Mouse (Mus musculus): ENCODE results near the gene Rbfox1. TPM values are rescaled to one million over a fixed set of nuclear protein-coding genes. Genes with fewer than 3 reads are reported as not detected.

Rbfox1 gene
- polyA plus RNA-seq, 1 experiment from 2014 or later, result 2.9 TPM

GRCm38 (mm10) chr16:6155556-6155955, 270.4 kb downstream of the Rbfox1 start:
- ATAC-seq (ENCODE audit: insufficient number of reproducible peaks, insufficient read depth, low FRiP score, low TSS enrichment), result no peak
- 74% methylated on average over 2 of the region's 2 CpGs for WGBS
- Histone ChIP-seq H3K4me2 (replicated peaks) (no peak overlapping the region), H3K4me3 (no peak overlapping the region), H3K36me3 (no peaks in the 10 kb centered on the region), H3K27ac (no peak overlapping the region), H3K9ac (no peak overlapping the region), H3K9me3 (no peaks in the 10 kb centered on the region), H3K4me1 (no peaks in the 10 kb centered on the region), H3K27me3 (no peaks in the 10 kb centered on the region)

GRCm38 (mm10) chr16:6164476-6164875, 279.3 kb downstream of the Rbfox1 start:
- Histone ChIP-seq H3K4me3 (no peak overlapping the region), H3K27ac (no peak overlapping the region), H3K27me3 (no peaks in the 10 kb centered on the region), H3K4me1 (no peaks in the 10 kb centered on the region), H3K9me3 (no peaks in the 10 kb centered on the region), H3K4me2 (replicated peaks) (no peak overlapping the region), H3K36me3 (no peaks in the 10 kb centered on the region), H3K9ac (no peak overlapping the region)
- 78% methylated on average over 4 of the region's 4 CpGs for WGBS
- no peak for ATAC-seq (ENCODE audit: insufficient number of reproducible peaks, insufficient read depth, low FRiP score, low TSS enrichment)

- Histone ChIP-seq H3K4me1 (no peaks in the 10 kb centered on the region), H3K27ac (no peak overlapping the region), H3K36me3 (no peaks in the 10 kb centered on the region), H3K4me3 (no peak overlapping the region), H3K27me3 (no peaks in the 10 kb centered on the region), H3K9ac (no peak overlapping the region), H3K9me3 (no peaks in the 10 kb centered on the region), H3K4me2 (replicated peaks) (no peak overlapping the region)
- ATAC-seq (ENCODE audit: insufficient number of reproducible peaks, insufficient read depth, low FRiP score, low TSS enrichment), result no peak
- WGBS, result 77% methylated on average over 5 of the region's 5 CpGs
These were observed 284.2 kb downstream of the Rbfox1 start for GRCm38 (mm10) chr16:6169346-6169745.

GRCm38 (mm10) chr16:6180819-6181218, 295.7 kb downstream of the Rbfox1 start:
- no peak overlapping the region for H3K4me3 ChIP-seq
- ATAC-seq (ENCODE audit: insufficient number of reproducible peaks, insufficient read depth, low FRiP score, low TSS enrichment), result no peak
- no peaks in the 10 kb centered on the region for H3K4me1 ChIP-seq
- H3K9me3 ChIP-seq, result no peaks in the 10 kb centered on the region
- H3K36me3 ChIP-seq, result no peaks in the 10 kb centered on the region
- no peaks in the 10 kb centered on the region for H3K27me3 ChIP-seq
- H3K9ac ChIP-seq, result no peak overlapping the region
- H3K4me2 ChIP-seq (replicated peaks), result no peak overlapping the region
- WGBS, result 89% methylated on average over 9 of the region's 9 CpGs
- no peak overlapping the region for H3K27ac ChIP-seq

- Histone ChIP-seq H3K4me2 (replicated peaks) (no peak overlapping the region), H3K36me3 (no peaks in the 10 kb centered on the region), H3K27ac (no peak overlapping the region), H3K9ac (no peak overlapping the region), H3K4me3 (no peak overlapping the region), H3K4me1 (no peaks in the 10 kb centered on the region), H3K9me3 (no peaks in the 10 kb centered on the region), H3K27me3 (no peaks in the 10 kb centered on the region)
- ATAC-seq (ENCODE audit: insufficient number of reproducible peaks, insufficient read depth, low FRiP score, low TSS enrichment), result no peak
These were observed 297.2 kb downstream of the Rbfox1 start for GRCm38 (mm10) chr16:6182329-6182728.

DNA sequence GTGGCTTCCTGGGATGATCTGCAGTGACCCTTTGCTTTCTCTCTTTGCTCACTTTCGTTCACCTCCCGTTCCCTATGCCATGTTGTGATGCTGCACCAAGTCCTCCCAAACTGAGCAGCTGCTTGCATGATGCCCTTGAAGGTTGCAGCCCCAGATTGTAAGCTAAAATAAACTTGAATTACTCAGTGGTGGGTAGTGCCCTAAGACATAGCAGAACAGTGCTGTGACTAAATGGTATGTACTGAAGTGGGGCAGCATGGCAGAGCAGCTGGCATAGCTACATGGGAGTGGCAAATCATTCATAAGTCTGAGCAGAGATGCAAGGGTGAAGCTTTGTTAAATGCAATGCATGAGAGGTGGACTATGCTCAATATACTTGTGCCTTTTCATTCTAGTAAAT, 307.2 kb downstream of the Rbfox1 start:
- Histone ChIP-seq H3K4me3 (no peak overlapping the region), H3K27ac (no peak overlapping the region), H3K36me3 (no peaks in the 10 kb centered on the region), H3K9ac (no peak overlapping the region), H3K4me2 (replicated peaks) (no peak overlapping the region), H3K27me3 (no peaks in the 10 kb centered on the region), H3K9me3 (no peaks in the 10 kb centered on the region), H3K4me1 (no peaks in the 10 kb centered on the region)
- 62% methylated on average over 2 of the region's 2 CpGs for WGBS
- no peak for ATAC-seq (ENCODE audit: insufficient number of reproducible peaks, insufficient read depth, low FRiP score, low TSS enrichment)

DNA sequence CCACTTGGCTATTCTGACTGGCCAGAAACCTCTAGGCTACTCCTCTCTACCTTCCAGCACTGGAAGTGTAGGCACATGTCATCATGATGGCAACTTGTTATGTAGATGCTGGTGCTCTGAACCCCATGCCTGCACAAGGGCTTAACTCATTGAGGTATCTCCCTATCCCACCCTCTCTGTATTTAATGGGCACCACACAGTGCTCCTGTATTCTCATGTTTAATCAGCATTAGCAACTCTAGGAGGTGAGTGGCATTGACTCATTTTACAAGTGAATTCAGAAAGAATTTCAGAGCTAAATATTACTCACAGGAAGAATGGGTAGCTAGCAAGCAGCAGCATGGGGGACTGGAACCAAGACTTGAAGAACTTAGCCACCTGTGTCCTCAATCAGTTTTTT, 321.3 kb downstream of the Rbfox1 start:
- ATAC-seq (ENCODE audit: insufficient number of reproducible peaks, insufficient read depth, low FRiP score, low TSS enrichment), result no peak
- Histone ChIP-seq H3K4me1 (no peaks in the 10 kb centered on the region), H3K9ac (no peak overlapping the region), H3K27ac (no peak overlapping the region), H3K4me2 (replicated peaks) (no peak overlapping the region), H3K9me3 (no peaks in the 10 kb centered on the region), H3K27me3 (no peaks in the 10 kb centered on the region), H3K36me3 (no peaks in the 10 kb centered on the region), H3K4me3 (no peak overlapping the region)

DNA sequence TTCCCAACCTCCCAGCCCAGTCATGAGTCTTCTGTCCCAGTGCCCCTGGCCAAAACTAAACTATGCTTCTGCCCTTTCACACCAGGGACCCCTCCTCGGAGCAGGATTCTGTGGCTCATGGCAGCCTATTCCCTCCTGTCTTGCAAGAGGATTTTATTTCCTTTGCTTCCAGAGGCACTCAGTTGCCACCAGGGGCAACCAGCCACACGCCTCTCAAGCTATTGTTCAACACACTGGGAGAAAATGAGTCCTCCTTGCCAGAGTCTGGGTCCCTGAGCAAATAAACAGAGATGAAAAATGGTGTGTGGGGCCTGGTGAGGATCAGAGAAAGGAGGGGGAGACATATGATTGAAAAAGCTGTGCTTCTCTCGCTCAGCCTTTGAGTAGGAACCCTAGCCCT, 327.8 kb downstream of the Rbfox1 start:
- H3K9ac ChIP-seq, result no peak overlapping the region
- ATAC-seq (ENCODE audit: insufficient number of reproducible peaks, insufficient read depth, low FRiP score, low TSS enrichment), result no peak
- H3K27me3 ChIP-seq, result no peaks in the 10 kb centered on the region
- no peaks in the 10 kb centered on the region for H3K9me3 ChIP-seq
- H3K4me2 ChIP-seq (replicated peaks), result no peak overlapping the region
- H3K4me3 ChIP-seq, result no peak overlapping the region
- H3K27ac ChIP-seq, result no peak overlapping the region
- H3K4me1 ChIP-seq, result no peaks in the 10 kb centered on the region
- 39% methylated on average over 3 of the region's 3 CpGs for WGBS
- no peaks in the 10 kb centered on the region for H3K36me3 ChIP-seq

- H3K4me2 ChIP-seq (replicated peaks), result no peak overlapping the region
- no peaks in the 10 kb centered on the region for H3K9me3 ChIP-seq
- H3K4me3 ChIP-seq, result no peak overlapping the region
- H3K4me1 ChIP-seq, result no peaks in the 10 kb centered on the region
- no peak for ATAC-seq (ENCODE audit: insufficient number of reproducible peaks, insufficient read depth, low FRiP score, low TSS enrichment)
- no peaks in the 10 kb centered on the region for H3K36me3 ChIP-seq
- H3K9ac ChIP-seq, result no peak overlapping the region
- no peak overlapping the region for H3K27ac ChIP-seq
- no peaks in the 10 kb centered on the region for H3K27me3 ChIP-seq
- whole genome bisulfite sequencing, result 67% methylated on average over 6 of the region's 6 CpGs
These were observed 342.3 kb downstream of the Rbfox1 start for GRCm38 (mm10) chr16:6227449-6227848.

- 90% methylated on average over 2 of the region's 2 CpGs for WGBS
- H3K4me1 ChIP-seq, result no peaks in the 10 kb centered on the region
- ATAC-seq (ENCODE audit: insufficient number of reproducible peaks, insufficient read depth, low FRiP score, low TSS enrichment), result no peak
- no peaks in the 10 kb centered on the region for H3K36me3 ChIP-seq
- no peak overlapping the region for H3K4me3 ChIP-seq
- H3K27me3 ChIP-seq, result no peaks in the 10 kb centered on the region
- no peak overlapping the region for H3K4me2 ChIP-seq (replicated peaks)
- no peak overlapping the region for H3K27ac ChIP-seq
- no peak overlapping the region for H3K9ac ChIP-seq
- no peaks in the 10 kb centered on the region for H3K9me3 ChIP-seq
These were observed 347.8 kb downstream of the Rbfox1 start for GRCm38 (mm10) chr16:6232966-6233365.

DNA sequence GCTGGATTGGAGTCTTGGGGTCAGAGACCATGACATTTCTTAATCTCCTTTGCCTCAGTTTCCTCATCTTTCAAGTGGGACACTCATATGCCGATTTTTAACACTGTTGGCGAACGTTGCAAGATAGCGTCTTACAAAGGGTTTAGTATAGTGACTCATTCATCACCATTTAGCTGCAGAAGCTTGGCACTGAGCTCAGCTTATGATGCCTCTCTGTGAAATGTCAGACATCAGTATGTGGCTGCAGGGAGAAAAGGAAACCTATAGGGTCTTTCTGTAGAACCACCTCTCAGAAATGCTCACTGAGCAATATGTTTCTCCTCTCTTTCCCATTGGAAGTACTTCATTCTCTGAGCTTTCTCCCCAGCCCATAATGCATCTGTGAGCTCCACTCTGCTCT, 356.2 kb downstream of the Rbfox1 start:
- no peak overlapping the region for H3K4me3 ChIP-seq
- no peak for ATAC-seq (ENCODE audit: insufficient number of reproducible peaks, insufficient read depth, low FRiP score, low TSS enrichment)
- H3K27ac ChIP-seq, result no peak overlapping the region
- no peaks in the 10 kb centered on the region for H3K9me3 ChIP-seq
- no peaks in the 10 kb centered on the region for H3K27me3 ChIP-seq
- H3K36me3 ChIP-seq, result no peaks in the 10 kb centered on the region
- 96% methylated on average over 4 of the region's 4 CpGs for WGBS
- no peak overlapping the region for H3K4me2 ChIP-seq (replicated peaks)
- H3K4me1 ChIP-seq, result no peaks in the 10 kb centered on the region
- H3K9ac ChIP-seq, result no peak overlapping the region

DNA sequence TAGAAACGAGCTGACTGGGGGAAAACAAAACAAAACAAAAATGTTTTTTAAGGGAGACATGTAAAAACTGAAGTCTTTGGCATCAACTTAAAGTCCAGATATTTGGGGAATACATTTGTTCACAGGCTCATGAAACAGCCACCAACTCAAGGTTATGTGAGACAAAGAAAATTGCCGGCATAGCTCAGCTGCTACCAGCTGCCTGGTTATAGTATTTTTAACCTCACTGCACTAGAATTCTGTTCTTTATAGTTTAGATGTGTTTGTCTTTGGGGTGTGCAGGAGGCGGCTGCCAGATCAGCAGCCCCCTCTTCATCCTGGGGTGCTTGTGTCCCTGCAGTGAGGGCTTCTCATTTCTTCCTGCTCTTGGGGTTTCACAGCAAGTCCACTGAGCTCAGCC, 357.3 kb downstream of the Rbfox1 start:
- Histone ChIP-seq H3K9ac (no peak overlapping the region), H3K4me3 (no peak overlapping the region), H3K9me3 (no peaks in the 10 kb centered on the region), H3K4me1 (no peaks in the 10 kb centered on the region), H3K27me3 (no peaks in the 10 kb centered on the region), H3K27ac (no peak overlapping the region), H3K4me2 (replicated peaks) (no peak overlapping the region), H3K36me3 (no peaks in the 10 kb centered on the region)
- no peak for ATAC-seq (ENCODE audit: insufficient number of reproducible peaks, insufficient read depth, low FRiP score, low TSS enrichment)
- 76% methylated on average over 3 of the region's 3 CpGs for WGBS

GRCm38 (mm10) chr16:6247569-6247968, 362.4 kb downstream of the Rbfox1 start:
- Histone ChIP-seq H3K4me1 (no peaks in the 10 kb centered on the region), H3K9ac (no peak overlapping the region), H3K36me3 (no peaks in the 10 kb centered on the region), H3K27ac (no peak overlapping the region), H3K9me3 (no peaks in the 10 kb centered on the region), H3K4me2 (replicated peaks) (no peak overlapping the region), H3K4me3 (no peak overlapping the region), H3K27me3 (no peaks in the 10 kb centered on the region)
- WGBS, result 79% methylated on average over 4 of the region's 4 CpGs
- ATAC-seq (ENCODE audit: insufficient number of reproducible peaks, insufficient read depth, low FRiP score, low TSS enrichment), result no peak

Data from embryonic facial prominence, embryonic 12.5 days (tissue).